In the genomic region with DNA sequence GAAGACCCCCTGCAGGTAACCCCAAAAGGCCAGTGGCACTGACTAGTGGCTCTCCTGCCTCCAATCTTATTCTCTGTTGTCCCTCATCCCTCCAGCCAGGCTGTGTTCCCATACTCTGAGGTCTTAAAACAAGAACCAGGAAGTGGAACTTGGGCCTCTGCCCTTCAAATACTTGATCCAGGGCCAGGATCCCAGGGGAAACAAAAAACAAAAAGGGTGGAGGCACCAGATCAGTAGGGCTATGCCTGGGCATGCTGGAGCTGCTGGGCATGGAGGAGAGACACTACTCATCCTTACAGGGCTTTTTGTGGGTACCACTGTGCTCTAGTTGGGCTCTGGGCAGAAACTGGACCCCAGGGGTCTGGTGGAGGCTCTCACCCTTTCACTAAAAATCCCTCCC, we compare ENCODE assay signal across 9 mouse cellular contexts. TPM values are rescaled to one million over a fixed set of nuclear protein-coding genes. Genes with fewer than 3 reads are reported as not detected.
DNase-seq lines count a peak whose midpoint lies in the region; ATAC-seq and TF ChIP-seq lines count a peak whose summit lies in the region.
"Had no signal": no experiment of that assay in that cellular context is flagged by ENCODE, and none has a peak within 500 bp of the region (broad histone marks: within the 10 kb centered on the region; RNA-seq: fewer than 3 reads in every experiment).

No protein-coding gene starts in this region.

- TF ChIP-seq CTCF in midbrain, postnatal 0 days (IDR thresholded peaks at IDR 0.05): no peak
- no peak for TF ChIP-seq CTCF in bone marrow macrophage, adult 2 months (IDR thresholded peaks at IDR 0.05; ENCODE audit: low read depth, low read length)
- no peak for TF ChIP-seq CTCF in small intestine, adult 2 months (IDR thresholded peaks at IDR 0.05; ENCODE audit: extremely low read depth, insufficient read length, insufficient replicate concordance, low read depth, low read length)

- no peaks in the 10 kb centered on the region; the same call in 1 of the 2 replicates for H3K4me1 ChIP-seq in midbrain, postnatal 0 days (ENCODE audit: insufficient read depth, low read length)
- peaks cover 5% of the 10 kb centered on the region for H3K4me1 ChIP-seq in midbrain, embryonic 11.5 days (ENCODE audit: control insufficient read depth, insufficient read depth, low read length)
- H3K4me1 ChIP-seq in bone marrow macrophage, adult 2 months (ENCODE audit: control insufficient read depth, insufficient read depth, low read length): peaks cover 41% of the 10 kb centered on the region
- H3K4me1 ChIP-seq in small intestine, adult 2 months (ENCODE audit: control insufficient read depth, insufficient read depth, insufficient read length, low read length): peaks cover 25% of the 10 kb centered on the region
- H3K4me1 ChIP-seq in forebrain, embryonic 15.5 days: peaks cover 22% of the 10 kb centered on the region

- DNase-seq in midbrain, postnatal 0 days (ENCODE audit: low spot score): peak; percentile 44
- no peak for DNase-seq in midbrain, embryonic 11.5 days (ENCODE audit: low spot score, missing footprints)
- peak; percentile 93 to 94 for DNase-seq in heart, adult 18-20 months
- DNase-seq in layer of hippocampus, adult 9-11 months: peak; percentile 27
- DNase-seq in thymus, postnatal 36 days: no peak

- ATAC-seq in midbrain, postnatal 0 days (ENCODE audit: low FRiP score): no peak
- ATAC-seq in midbrain, embryonic 11.5 days (ENCODE audit: low FRiP score): no peak
- no peak for ATAC-seq in forebrain, embryonic 15.5 days (replicated peaks)

- H3K27me3 ChIP-seq in midbrain, postnatal 0 days (ENCODE audit: insufficient read depth, low read length): no peaks in the 10 kb centered on the region
- H3K27me3 ChIP-seq in midbrain, embryonic 11.5 days (ENCODE audit: control insufficient read depth, insufficient read depth, low read length): no peaks in the 10 kb centered on the region; the same call in 1 of the 2 replicates
- no peaks in the 10 kb centered on the region for H3K27me3 ChIP-seq in small intestine, adult 2 months (ENCODE audit: control insufficient read depth, insufficient read depth, low read length)
- no peaks in the 10 kb centered on the region for H3K27me3 ChIP-seq in forebrain, embryonic 15.5 days

- TF ChIP-seq POLR2A in bone marrow macrophage, adult 2 months (IDR thresholded peaks at IDR 0.05; ENCODE audit: borderline replicate concordance, low read depth, low read length): no peak
- no peak for TF ChIP-seq POLR2A in small intestine, adult 2 months (IDR thresholded peaks at IDR 0.05; ENCODE audit: low read depth, low read length)

- H3K9me3 ChIP-seq in midbrain, postnatal 0 days (ENCODE audit: low read length): no peaks in the 10 kb centered on the region
- H3K9me3 ChIP-seq in midbrain, embryonic 11.5 days (ENCODE audit: control insufficient read depth, low read length): no peaks in the 10 kb centered on the region
- H3K9me3 ChIP-seq in forebrain, embryonic 15.5 days: no peaks in the 10 kb centered on the region

- no peak overlapping the region for H3K27ac ChIP-seq in midbrain, postnatal 0 days (ENCODE audit: low read depth, low read length)
- H3K27ac ChIP-seq in midbrain, embryonic 11.5 days (ENCODE audit: low read depth, low read length): no peak overlapping the region
- peak overlapping the region; percentile 91 for H3K27ac ChIP-seq in bone marrow macrophage, adult 2 months (ENCODE audit: insufficient read depth, low read depth, low read length)
- peak overlapping the region; percentile 83 for H3K27ac ChIP-seq in small intestine, adult 2 months (ENCODE audit: insufficient read depth, low read depth, low read length)
- no peak overlapping the region for H3K27ac ChIP-seq in forebrain, embryonic 15.5 days (replicated peaks)
- H3K27ac ChIP-seq: liver, embryonic 14.5 days had no signal

- no peak overlapping the region for H3K9ac ChIP-seq in midbrain, postnatal 0 days (replicated peaks; ENCODE audit: low read length, poor library complexity, severe bottlenecking)
- no peak overlapping the region for H3K9ac ChIP-seq in midbrain, embryonic 11.5 days (ENCODE audit: low read length)
- H3K9ac ChIP-seq in forebrain, embryonic 15.5 days (replicated peaks): no peak overlapping the region
- H3K9ac ChIP-seq: liver, embryonic 14.5 days had no signal

- no peak overlapping the region for H3K4me2 ChIP-seq in midbrain, postnatal 0 days (ENCODE audit: low read depth, low read length, poor library complexity, severe bottlenecking)
- no peak overlapping the region for H3K4me2 ChIP-seq in midbrain, embryonic 11.5 days
- no peak overlapping the region for H3K4me2 ChIP-seq in forebrain, embryonic 15.5 days (replicated peaks)

- no peaks in the 10 kb centered on the region for H3K36me3 ChIP-seq in midbrain, postnatal 0 days (ENCODE audit: insufficient read depth, low read length)
- H3K36me3 ChIP-seq in midbrain, embryonic 11.5 days (ENCODE audit: control insufficient read depth, insufficient read depth, low read length): no peaks in the 10 kb centered on the region
- no peaks in the 10 kb centered on the region for H3K36me3 ChIP-seq in small intestine, adult 2 months (ENCODE audit: control insufficient read depth, insufficient read depth, low read length)
- H3K36me3 ChIP-seq in forebrain, embryonic 15.5 days: no peaks in the 10 kb centered on the region

- no peak overlapping the region for H3K4me3 ChIP-seq in midbrain, postnatal 0 days (ENCODE audit: low read depth, low read length)
- no peak overlapping the region for H3K4me3 ChIP-seq in midbrain, embryonic 11.5 days (ENCODE audit: low read depth, low read length)
- H3K4me3 ChIP-seq in bone marrow macrophage, adult 2 months (ENCODE audit: insufficient read depth, low read length): peak overlapping the region; percentile 41
- no peak overlapping the region for H3K4me3 ChIP-seq in small intestine, adult 2 months (ENCODE audit: low read depth, low read length)
- no peak overlapping the region for H3K4me3 ChIP-seq in forebrain, embryonic 15.5 days

RNA-seq across cellular contexts. Expression of a gene that starts 5.1 kb away (rescaled TPM):
- 11.8 and 13.8 TPM in 2 replicates for total RNA-seq in midbrain, postnatal 0 days (2014; rRNA removed)
- 9.7 and 10.6 TPM in 2 replicates for polyA plus RNA-seq in midbrain, postnatal 0 days (2015; fragmentation: Nextera tagmentation; extraction: Ambion mirVana)
- 0.87 and 1.6 TPM in 2 replicates for polyA plus RNA-seq in midbrain, embryonic 11.5 days (2014; fragmentation: Nextera tagmentation; extraction: Ambion mirVana)
- 40.7 and 45.8 TPM in 2 replicates for polyA plus RNA-seq in bone marrow macrophage, adult 2 months (2012; ENCODE audit: insufficient read depth, insufficient read length, missing spikeins)
- total RNA-seq in heart, adult 18-20 months (2021): 10 to 100 TPM; 28.7 to 37.5 TPM
- polyA plus RNA-seq in small intestine, adult 2 months (2012; rRNA removed): 10.0 and 10.6 TPM in 2 replicates
- 3.6 and 4.0 TPM in 2 replicates for polyA plus RNA-seq in forebrain, embryonic 15.5 days (2015; fragmentation: Nextera tagmentation; extraction: Ambion mirVana)

RNA-seq across cellular contexts. Expression of a gene that starts 35.5 kb away (rescaled TPM):
- total RNA-seq in midbrain, postnatal 0 days (2014; rRNA removed): not detected in 2 replicates
- polyA plus RNA-seq in midbrain, postnatal 0 days (2015; fragmentation: Nextera tagmentation; extraction: Ambion mirVana): not detected in 2 replicates
- 0.08 TPM in 1 of 2 replicates, not detected in the other for polyA plus RNA-seq in midbrain, embryonic 11.5 days (2014; fragmentation: Nextera tagmentation; extraction: Ambion mirVana)
- not detected in 2 replicates for polyA plus RNA-seq in bone marrow macrophage, adult 2 months (2012; ENCODE audit: insufficient read depth, insufficient read length, missing spikeins)
- total RNA-seq in heart, adult 18-20 months (2021): not detected
- polyA plus RNA-seq in small intestine, adult 2 months (2012; rRNA removed): not detected in 2 replicates
- polyA plus RNA-seq in forebrain, embryonic 15.5 days (2015; fragmentation: Nextera tagmentation; extraction: Ambion mirVana): 0.11 TPM in 1 of 2 replicates, not detected in the other

Comparison
In these comparisons a context has a peak if more than half of its experiments do, and no peak if none do; other contexts are left out.
1. DNase-seq: peak in midbrain, postnatal 0 days (single experiment), heart, adult 18-20 months (2 of 2) and layer of hippocampus, adult 9-11 months (single experiment); none in midbrain, embryonic 11.5 days (single experiment) and thymus, postnatal 36 days (0 of 2).
2. H3K27ac ChIP-seq: peak in bone marrow macrophage, adult 2 months (single experiment) and small intestine, adult 2 months (single experiment); none in midbrain, postnatal 0 days (single experiment), midbrain, embryonic 11.5 days (single experiment) and forebrain, embryonic 15.5 days (single experiment).